Mouse (Mus musculus) myocyte (in vitro differentiated cells): ENCODE data around the gene Ppp1r13l. TPM values are rescaled to one million over a fixed set of nuclear protein-coding genes. Genes with fewer than 3 reads are reported as not detected.

Experiments
- H3K27me3 ChIP-seq: one replicate; pipeline ENCODE4 v1.6.1; 2011; ENCODE audit not compliant: control insufficient read depth, insufficient read depth, insufficient read length
- H3K36me3 ChIP-seq: one replicate; pipeline ENCODE4 v1.6.1; 2011; ENCODE audit not compliant: control insufficient read depth, insufficient read depth
- H3K4me2 ChIP-seq: one replicate; pipeline ENCODE4 v1.6.1; 2011; ENCODE audit warnings: low read depth, control low read depth
- H3K4me3 ChIP-seq: one replicate; pipeline ENCODE4 v1.5.1; 2011; ENCODE audit warnings: mild to moderate bottlenecking, control low read depth, moderate library complexity
- H3K79me2 ChIP-seq: one replicate; pipeline ENCODE4 v1.6.1; 2011; ENCODE audit not compliant: control insufficient read depth, insufficient read depth
- H3ac ChIP-seq: one replicate; pipeline ENCODE4 v1.6.1; 2011; ENCODE audit not compliant: control insufficient read depth, insufficient read length
- CEBPB ChIP-seq: IDR thresholded peaks from 2 replicates; pipeline ENCODE4 v1.6.1; 2011; ENCODE audit warnings: mild to moderate bottlenecking, moderate library complexity; ENCODE audit not compliant: poor library complexity, insufficient read depth, severe bottlenecking
- E2F4 ChIP-seq: IDR thresholded peaks from one replicate; pipeline ENCODE4 v1.6.1; 2011; ENCODE audit warnings: mild to moderate bottlenecking, control low read depth, moderate library complexity; ENCODE audit not compliant: insufficient read depth
- MAX ChIP-seq: IDR thresholded peaks from one replicate; pipeline ENCODE4 v1.6.1; 2011; ENCODE audit warnings: low read depth, mild to moderate bottlenecking, control low read depth
- MYOD1 ChIP-seq, 3 experiments: IDR thresholded peaks; one replicate each; pipeline ENCODE4 v1.6.1; 2011; ENCODE audit warnings: control low read depth in 2 of 3, low read depth in 2 of 3, mild to moderate bottlenecking in 2 of 3, moderate library complexity in 1 of 3; ENCODE audit not compliant: insufficient read length in 2 of 3, control insufficient read depth in 1 of 3
- MYOG ChIP-seq, 3 experiments: IDR thresholded peaks; one replicate each; pipeline ENCODE4 v1.6.1; 2011; ENCODE audit warnings: control low read depth in 2 of 3, low read depth in 2 of 3, mild to moderate bottlenecking in 2 of 3; ENCODE audit not compliant: insufficient read length in 2 of 3, control insufficient read depth in 1 of 3, insufficient read depth in 1 of 3
- POLR2A ChIP-seq: IDR thresholded peaks from one replicate; pipeline ENCODE4 v1.6.1; 2011; ENCODE audit warnings: low read depth, mild to moderate bottlenecking, control low read depth, moderate library complexity; ENCODE audit not compliant: insufficient read length
- POLR2AphosphoS2 ChIP-seq: IDR thresholded peaks from one replicate; pipeline ENCODE4 v1.6.1; 2011; ENCODE audit warnings: low read depth, control low read depth; ENCODE audit not compliant: insufficient read length
- REST ChIP-seq: IDR thresholded peaks from one replicate; pipeline ENCODE4 v1.6.1; 2011; ENCODE audit warnings: mild to moderate bottlenecking, control low read depth, moderate library complexity; ENCODE audit not compliant: insufficient read depth, insufficient read length
- SRF ChIP-seq: IDR thresholded peaks from one replicate; pipeline ENCODE4 v1.6.1; 2011; ENCODE audit warnings: low read depth; ENCODE audit not compliant: control insufficient read depth, insufficient read length
- TCF12 ChIP-seq: IDR thresholded peaks from one replicate; pipeline ENCODE4 v1.6.1; 2011; ENCODE audit warnings: mild to moderate bottlenecking, control low read depth; ENCODE audit not compliant: poor library complexity, insufficient read depth, severe bottlenecking
- TCF3 ChIP-seq: IDR thresholded peaks from one replicate; pipeline ENCODE4 v1.6.1; 2011; ENCODE audit warnings: low read depth, control low read depth; ENCODE audit not compliant: insufficient read length
- USF1 ChIP-seq: IDR thresholded peaks from one replicate; pipeline ENCODE4 v1.6.1; 2011; ENCODE audit warnings: low read depth, mild to moderate bottlenecking, control low read depth, moderate library complexity
- polyA plus RNA-seq: library from polyadenylated mRNA; unstranded; fragments of >200 nt; fragmentation: generic; extraction: Trizol; gene quantifications from one replicate; pipeline ENCODE4 v1.2.1, GENCODE M21; 2012; ENCODE audit warnings: missing spikeins

Ppp1r13l gene
- polyA plus RNA-seq, 1 experiment: 36.0 TPM

DNA sequence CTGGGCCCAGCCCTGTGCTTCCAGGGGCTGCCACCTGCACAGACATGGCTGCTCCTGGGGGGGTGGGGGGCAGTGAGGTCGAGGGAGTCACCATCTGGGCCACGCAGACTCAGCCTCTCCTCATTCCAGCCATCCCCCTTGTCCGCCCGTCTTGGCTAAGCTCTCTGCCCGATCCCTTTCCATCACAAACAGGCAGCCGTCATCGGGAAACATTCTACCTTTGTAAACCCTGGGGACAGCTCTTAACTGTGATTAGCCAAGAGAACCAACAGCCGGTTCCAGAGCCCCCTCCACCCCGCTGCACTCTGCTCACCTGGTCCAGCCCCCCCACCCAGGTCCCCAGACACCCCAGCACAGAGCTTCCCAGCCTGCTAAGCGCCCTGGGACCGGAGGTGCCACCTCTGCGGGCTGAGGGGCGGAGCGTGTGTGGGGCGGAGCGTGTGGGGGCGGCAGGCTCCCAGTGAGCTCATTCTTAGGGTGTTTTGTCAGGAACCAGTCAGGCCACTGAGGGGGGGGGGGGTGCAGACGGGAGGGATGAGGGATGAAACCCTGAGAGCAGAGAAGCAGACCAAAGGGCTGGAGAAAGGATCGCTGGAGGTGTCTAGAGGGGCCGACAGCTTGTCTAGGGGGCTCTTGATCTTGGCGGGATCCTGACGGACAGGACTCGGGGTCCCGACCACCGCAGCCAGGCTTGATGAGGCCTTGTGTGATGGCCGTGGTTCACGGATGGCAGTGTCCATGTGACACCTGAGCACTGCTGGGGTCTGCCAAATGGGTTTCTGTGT lies 40.1 kb downstream of the Ppp1r13l start:
- Histone ChIP-seq H3K36me3 (no peaks in the 10 kb centered on the region), H3K4me3 (no peak overlapping the region), H3K4me2 (peak overlapping the region; percentile 64), H3K79me2 (no peaks in the 10 kb centered on the region), H3ac (no peak overlapping the region), H3K27me3 (peaks cover 17% of the 10 kb centered on the region)
- no peak for TF ChIP-seq E2F4
- TF ChIP-seq CEBPB: no peak
- no peak for TF ChIP-seq REST
- TF ChIP-seq USF1: no peak
- no peak for TF ChIP-seq POLR2A
- TF ChIP-seq TCF12: no peak
- no peak for TF ChIP-seq MYOD1 (IDR thresholded peaks at IDR 0.05; ENCODE audit: control insufficient read depth in 1 of 3, insufficient read length in 2 of 3, low read depth in 2 of 3)
- TF ChIP-seq MYOG (IDR thresholded peaks at IDR 0.05; ENCODE audit: control insufficient read depth in 1 of 3, insufficient read depth in 1 of 3, insufficient read length in 2 of 3, low read depth in 2 of 3): no peak
- no peak for TF ChIP-seq POLR2AphosphoS2
- TF ChIP-seq TCF3: no peak

DNA sequence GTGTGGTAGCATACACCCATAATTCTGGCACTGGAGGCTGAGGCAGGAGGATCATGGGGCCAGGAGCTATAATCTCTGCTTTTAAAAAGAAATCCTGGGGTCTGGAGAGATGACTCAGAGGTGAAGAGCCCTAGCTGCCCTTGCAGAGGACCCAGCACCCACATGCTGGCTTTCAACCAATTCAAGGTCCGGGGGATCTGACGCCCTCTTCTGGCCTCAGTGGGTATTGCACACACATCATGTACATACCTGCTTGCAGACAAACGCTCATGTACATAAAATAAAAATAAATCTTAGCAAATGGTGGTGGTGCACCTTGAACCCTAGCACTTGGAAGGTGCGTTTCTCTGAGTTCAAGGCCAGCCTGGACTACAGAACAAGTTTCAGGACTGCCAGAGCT lies 41.4 kb downstream of the Ppp1r13l start:
- no peaks in the 10 kb centered on the region for H3K79me2 ChIP-seq
- peaks cover 17% of the 10 kb centered on the region for H3K27me3 ChIP-seq
- H3ac ChIP-seq: no peak overlapping the region
- H3K4me3 ChIP-seq: no peak overlapping the region
- no peak overlapping the region for H3K4me2 ChIP-seq
- H3K36me3 ChIP-seq: no peaks in the 10 kb centered on the region
- TF ChIP-seq CEBPB (no peak), MAX (no peak), MYOG (IDR thresholded peaks at IDR 0.05; ENCODE audit: control insufficient read depth in 1 of 3, insufficient read depth in 1 of 3, insufficient read length in 2 of 3, low read depth in 2 of 3) (no peak)

DNA sequence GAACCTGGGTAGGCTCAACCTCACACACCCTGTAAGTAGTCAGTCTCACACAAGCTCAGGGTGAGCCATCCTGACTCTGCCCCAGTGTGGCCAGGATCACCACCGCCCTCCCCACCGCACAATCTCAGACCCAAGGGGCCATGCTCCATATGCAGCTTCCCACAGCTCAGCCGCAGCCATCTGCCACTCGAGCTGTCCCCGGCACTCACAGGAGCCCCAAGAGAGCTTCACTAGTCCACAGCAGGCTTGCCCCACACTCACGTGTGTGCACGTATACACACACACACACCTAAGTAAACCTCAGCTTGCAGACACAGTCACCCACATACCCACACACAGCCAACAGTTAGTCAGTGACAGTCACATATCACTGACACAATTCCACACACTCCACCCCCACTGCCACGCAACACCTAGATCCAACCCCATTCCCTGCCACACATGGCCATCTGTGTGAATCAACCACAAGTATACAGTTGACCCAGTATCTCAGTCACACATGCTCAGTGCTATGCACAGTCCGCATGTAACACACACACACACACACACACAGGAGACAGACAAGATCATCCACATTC lies 43.1 kb downstream of the Ppp1r13l start:
- Histone ChIP-seq H3K27me3 (peaks cover 17% of the 10 kb centered on the region), H3K36me3 (no peaks in the 10 kb centered on the region), H3K4me3 (no peak overlapping the region)

DNA sequence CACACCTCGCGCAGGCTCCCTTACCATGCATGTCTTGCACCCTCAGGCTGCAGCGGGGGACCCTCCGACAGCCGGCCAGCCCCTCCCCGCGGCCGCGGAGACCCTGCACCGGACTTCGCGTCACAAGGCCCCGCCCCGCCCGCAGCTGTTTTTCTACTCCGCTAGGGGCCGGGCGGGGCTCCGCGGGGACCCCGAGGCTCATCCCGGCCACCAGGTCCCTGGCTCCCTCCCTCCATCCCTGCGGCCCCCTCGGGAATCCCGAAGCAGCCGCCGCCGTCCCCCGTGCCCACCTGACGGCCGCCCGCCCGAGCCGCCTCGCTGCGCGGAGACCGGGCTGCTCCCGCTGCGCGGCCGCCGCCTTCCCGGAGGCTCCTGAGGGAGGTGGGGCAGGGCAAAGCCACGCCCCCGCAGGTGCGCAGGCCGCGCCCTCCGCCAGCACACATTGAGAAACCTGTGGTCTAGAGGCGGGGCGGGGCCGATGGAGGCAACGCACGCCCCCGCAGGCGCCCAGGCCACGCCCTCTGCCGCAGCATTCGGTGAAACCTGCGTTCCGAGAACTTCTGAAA lies 44.3 kb downstream of the Ppp1r13l start, which contains the start of gene Klc3:
TSS of gene Klc3 (minus strand) at position 374 of the 566 bp plus-strand sequence.
- no peak within 1 kb of the TSS for H3K4me3 ChIP-seq
- no peak for TF ChIP-seq CEBPB
- no peak for TF ChIP-seq MYOD1 (IDR thresholded peaks at IDR 0.05; ENCODE audit: control insufficient read depth in 1 of 3, insufficient read length in 2 of 3, low read depth in 2 of 3)
- TF ChIP-seq TCF12: no peak
- TF ChIP-seq MAX: no peak
- no peak for TF ChIP-seq POLR2AphosphoS2
- no peaks in the 10 kb centered on the region for H3K79me2 ChIP-seq
- H3K4me2 ChIP-seq: peak within 1 kb of the TSS; percentile 45
- peaks cover 17% of the 10 kb centered on the region for H3K27me3 ChIP-seq
- no peaks in the 10 kb centered on the region for H3K36me3 ChIP-seq
- H3ac ChIP-seq: no peak within 1 kb of the TSS

More for the DNA sequence above, 43.1 kb downstream of the Ppp1r13l start:
- TF ChIP-seq TCF12 (no peak), TCF3 (no peak), POLR2AphosphoS2 (no peak), E2F4 (no peak), MYOD1 (IDR thresholded peaks at IDR 0.05; ENCODE audit: control insufficient read depth in 1 of 3, insufficient read length in 2 of 3, low read depth in 2 of 3) (no peak), SRF (no peak), USF1 (no peak), POLR2A (no peak), REST (no peak), CEBPB (no peak), MYOG (IDR thresholded peaks at IDR 0.05; ENCODE audit: control insufficient read depth in 1 of 3, insufficient read depth in 1 of 3, insufficient read length in 2 of 3, low read depth in 2 of 3) (no peak), MAX (no peak)
- no peaks in the 10 kb centered on the region for H3K79me2 ChIP-seq
- H3K4me2 ChIP-seq: no peak overlapping the region
- no peak overlapping the region for H3ac ChIP-seq

DNA sequence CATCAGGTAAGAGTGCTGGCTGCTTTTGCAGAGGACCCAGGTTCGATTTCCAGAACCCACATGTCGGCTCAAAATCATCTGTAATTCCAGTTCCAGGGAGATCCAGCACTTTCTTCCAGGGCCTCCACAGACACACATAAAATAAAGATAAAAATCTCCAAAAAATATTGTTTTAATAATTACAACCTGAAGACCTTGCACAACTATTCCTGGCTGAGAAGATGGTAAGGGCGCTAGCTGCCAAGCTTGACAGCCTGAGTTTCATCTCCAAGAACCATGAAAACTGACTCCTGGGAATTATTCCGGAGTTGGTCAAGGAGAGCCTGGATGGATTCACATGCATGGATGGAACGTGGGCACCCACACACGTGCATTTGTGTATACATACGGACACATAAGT lies 44.9 kb downstream of the Ppp1r13l start, which contains the start of gene Ckm:
TSS of gene Ckm (plus strand) at position 301 of the 400 bp plus-strand sequence.
- TF ChIP-seq MYOG (IDR thresholded peaks at IDR 0.05; ENCODE audit: control insufficient read depth in 1 of 3, insufficient read depth in 1 of 3, insufficient read length in 2 of 3, low read depth in 2 of 3) (no peak), POLR2AphosphoS2 (no peak), POLR2A (no peak), CEBPB (no peak)
- peaks cover 17% of the 10 kb centered on the region for H3K27me3 ChIP-seq

More for the DNA sequence above, 44.9 kb downstream of the Ppp1r13l start, which contains the start of gene Ckm:
- Histone ChIP-seq H3ac (no peak within 1 kb of the TSS), H3K79me2 (no peaks in the 10 kb centered on the region), H3K4me3 (no peak within 1 kb of the TSS), H3K4me2 (peak within 1 kb of the TSS; percentile 62), H3K36me3 (no peaks in the 10 kb centered on the region)
